In genomic region chr2:30930846-30931245, GRCm38 (mm10) we compare ENCODE assay signal across 4 mouse cellular contexts. TPM values are rescaled to one million over a fixed set of nuclear protein-coding genes. Genes with fewer than 3 reads are reported as not detected.
A peak's percentile ranks its signal among the peaks of the same experiment; 100 is the strongest.
DNase-seq lines count a peak whose midpoint lies in the region; TF ChIP-seq lines count a peak whose summit lies in the region.
"Not testable (repeated sequence)": the region's sequence is repeated elsewhere in the genome, so short reads cannot be mapped to it uniquely, and the experiment has no call there.
"Had no signal": no experiment of that assay in that cellular context is flagged by ENCODE, and none has a peak within 500 bp of the region (broad histone marks: within the 10 kb centered on the region; RNA-seq: fewer than 3 reads in every experiment).

No protein-coding gene starts in this region.

- in situ Hi-C loops in CH12.LX (cut with MboI; ENCODE audit: low pct_ligation_motif_present, low pct_unique_long_range_greater_than_20kb, low sequenced_read_pairs) = loop anchor here (5.0 to 10.0 kb wide), 3 partner anchors 39 to 496 kb away; no protein-coding TSS in a partner anchor

- not testable (repeated sequence) for DNase-seq in CH12.LX (ENCODE audit: extremely low read depth); MEL (ENCODE audit: low read depth, low spot score)

- not testable (repeated sequence) for H3K27ac ChIP-seq in CH12.LX (ENCODE audit: insufficient read depth, low read depth); MEL (ENCODE audit: control insufficient read depth, low read depth, low read length)

- H3K9me3 ChIP-seq in CH12.LX (replicated peaks; ENCODE audit: low read length); MEL (replicated peaks; ENCODE audit: insufficient read depth, low read length): not testable (repeated sequence)

- not testable (repeated sequence) for H3K4me2 ChIP-seq in CH12.LX (ENCODE audit: insufficient read depth, low read depth, poor library complexity, severe bottlenecking)

- not testable (repeated sequence) for TF ChIP-seq RAD21 in CH12.LX (IDR thresholded peaks at IDR 0.05; ENCODE audit: low read depth, low read length); MEL (IDR thresholded peaks at IDR 0.05; ENCODE audit: low read depth, low read length)

- not testable (repeated sequence) for H3K9ac ChIP-seq in CH12.LX (ENCODE audit: insufficient read depth, low read depth); MEL (ENCODE audit: control insufficient read depth, low read depth, low read length, poor library complexity, severe bottlenecking)

- dilution Hi-C loops in CH12.LX (cut with MboI; ENCODE audit: extremely low pct_ligation_motif_present, extremely low pct_unique_long_range_greater_than_20kb, low sequenced_read_pairs) = not testable (repeated sequence)

- not testable (repeated sequence) for H3K4me3 ChIP-seq in CH12.LX (replicated peaks in 1 of 3; ENCODE audit: low read depth in 2 of 3, low read length in 2 of 3, poor library complexity in 1 of 3); MEL (ENCODE audit: control insufficient read depth in 1 of 2, insufficient read depth in 1 of 2, low read depth in 2 of 2, low read length in 2 of 2)

- H3K4me1 ChIP-seq in CH12.LX (ENCODE audit: control insufficient read depth in 1 of 2, insufficient read depth in 2 of 2) (peaks cover 26 to 41% of the 10 kb centered on the region in 2 experiments), MEL (ENCODE audit: control insufficient read depth in 1 of 2, insufficient read depth in 2 of 2, low read length in 2 of 2) (peaks cover 0 to 12% of the 10 kb centered on the region in 2 experiments; a peak in 3 of 4 replicates)

- TF ChIP-seq CTCF in CH12.LX (conservative IDR thresholded peaks at IDR 0.05 in 1 of 2, IDR thresholded peaks at IDR 0.05 in 1 of 2; ENCODE audit: low read depth in 2 of 2, low read length in 2 of 2); MEL (IDR thresholded peaks at IDR 0.05 in 2 of 3, conservative IDR thresholded peaks at IDR 0.05 in 1 of 3; ENCODE audit: control insufficient read depth in 1 of 3, insufficient read depth in 1 of 3, low read depth in 2 of 3, low read length in 3 of 3, poor library complexity in 1 of 3, severe bottlenecking in 1 of 3): not testable (repeated sequence)

- not testable (repeated sequence) for H3K36me3 ChIP-seq in CH12.LX (replicated peaks in 1 of 2; ENCODE audit: control insufficient read depth in 1 of 2, insufficient read depth in 1 of 2, low read length in 1 of 2); MEL (ENCODE audit: control insufficient read depth in 1 of 2, insufficient read depth in 2 of 2, low read length in 2 of 2)

- H3K79me2 ChIP-seq in CH12.LX (replicated peaks; ENCODE audit: control insufficient read depth, extremely low read depth, insufficient read depth, poor library complexity, severe bottlenecking); MEL (ENCODE audit: control insufficient read depth, insufficient read depth, low read length, poor library complexity): not testable (repeated sequence)

- TF ChIP-seq EP300 in CH12.LX (IDR thresholded peaks at IDR 0.05; ENCODE audit: low read length); MEL (IDR thresholded peaks at IDR 0.05; ENCODE audit: low read depth in 1 of 2, low read length in 2 of 2): not testable (repeated sequence)

- TF ChIP-seq POLR2A in CH12.LX (IDR thresholded peaks at IDR 0.05; ENCODE audit: low read depth, low read length); MEL (IDR thresholded peaks at IDR 0.05; ENCODE audit: control insufficient read depth in 1 of 2, insufficient read depth in 1 of 2, low read depth in 1 of 2, low read length in 2 of 2, poor library complexity in 1 of 2): not testable (repeated sequence)

- H3K27me3 ChIP-seq in CH12.LX (replicated peaks); MEL (ENCODE audit: control insufficient read depth in 1 of 2, insufficient read depth in 2 of 2, low read length in 2 of 2): not testable (repeated sequence)

TF ChIP-seq in CH12.LX, 34 proteins besides CTCF, POLR2A, EP300 and RAD21:
- TF ChIP-seq TBP (conservative IDR thresholded peaks at IDR 0.05; ENCODE audit: low read depth, low read length) = peak; percentile 58; the same call in 1 of the 2 replicates

TF ChIP-seq in MEL, 35 proteins besides CTCF, POLR2A, EP300 and RAD21:
- peak; percentile 91 for TF ChIP-seq TBP (IDR thresholded peaks at IDR 0.05; ENCODE audit: low read depth, low read length)
TF ChIP-seq in MEL: peak in this region for 1; not testable (repeated sequence) for 34.

RNA-seq across cellular contexts. Expression of gene Ptges, which starts 1.2 kb away (rescaled TPM):
- total RNA-seq in CH12.LX (2012; rRNA removed) (0.04 and 0.38 TPM in 2 replicates), CH12.LX (2014; rRNA removed) (not detected in 2 replicates), MEL (2012; rRNA removed) (not detected in 2 replicates)
- polyA plus RNA-seq in CH12.LX (2012; ENCODE audit: insufficient read length, low read depth) (0.09 TPM in 1 of 2 replicates, not detected in the other), MEL (2012; ENCODE audit: insufficient read depth in 1 of 2, insufficient read length in 2 of 2, low read depth in 1 of 2, low replicate concordance in 2 of 2, missing spikeins in 1 of 2) (not detected)
- polyA plus RNA-seq: CD4-positive, CD25-positive, alpha-beta regulatory T cell, adult 4 months; G1E had no signal

RNA-seq across cellular contexts. Expression of gene Tor1b, which starts 21.9 kb away (rescaled TPM):
- total RNA-seq in CH12.LX (2012; rRNA removed) (25.3 and 31.8 TPM in 2 replicates), CH12.LX (2014; rRNA removed) (30.1 and 31.1 TPM in 2 replicates), MEL (2012; rRNA removed) (26.1 and 36.9 TPM in 2 replicates)
- polyA plus RNA-seq in CH12.LX (2012; ENCODE audit: insufficient read length, low read depth) (19.5 and 23.1 TPM in 2 replicates), MEL (2012; ENCODE audit: insufficient read depth in 1 of 2, insufficient read length in 2 of 2, low read depth in 1 of 2, low replicate concordance in 2 of 2, missing spikeins in 1 of 2) (10 to 100 TPM; 33.0 to 55.6 TPM)

RNA-seq across cellular contexts. Expression of gene Tor1a, which starts 36.9 kb away (rescaled TPM):
- total RNA-seq in CH12.LX (2012; rRNA removed) (44.9 and 49.5 TPM in 2 replicates), CH12.LX (2014; rRNA removed) (58.2 and 69.6 TPM in 2 replicates), MEL (2012; rRNA removed) (45.8 and 55.6 TPM in 2 replicates)
- polyA plus RNA-seq in CH12.LX (2012; ENCODE audit: insufficient read length, low read depth) (35.0 and 45.6 TPM in 2 replicates), MEL (2012; ENCODE audit: insufficient read depth in 1 of 2, insufficient read length in 2 of 2, low read depth in 1 of 2, low replicate concordance in 2 of 2, missing spikeins in 1 of 2) (10 to 100 TPM in 1 of 2 experiments, not detected in 1; 60.1 TPM)

RNA-seq across cellular contexts. Expression of gene BC005624, which starts 51.2 kb away (rescaled TPM):
- total RNA-seq in CH12.LX (2012; rRNA removed) = 43.2 and 49.0 TPM in 2 replicates
- total RNA-seq in CH12.LX (2014; rRNA removed) = 40.5 and 43.4 TPM in 2 replicates
- 68.1 and 94.0 TPM in 2 replicates for polyA plus RNA-seq in CH12.LX (2012; ENCODE audit: insufficient read length, low read depth)
- 36.8 and 39.6 TPM in 2 replicates for total RNA-seq in MEL (2012; rRNA removed)
- polyA plus RNA-seq in MEL (2012; ENCODE audit: insufficient read depth in 1 of 2, insufficient read length in 2 of 2, low read depth in 1 of 2, low replicate concordance in 2 of 2, missing spikeins in 1 of 2) = 10 to 100 TPM in 1 of 2 experiments, not detected in 1; 63.0 TPM

RNA-seq across cellular contexts. Expression of gene Usp20, which starts 51.2 kb away (rescaled TPM):
- total RNA-seq in CH12.LX (2012; rRNA removed) (10.1 and 13.8 TPM in 2 replicates), CH12.LX (2014; rRNA removed) (2.5 and 3.4 TPM in 2 replicates), MEL (2012; rRNA removed) (7.0 and 9.4 TPM in 2 replicates)
- polyA plus RNA-seq in CH12.LX (2012; ENCODE audit: insufficient read length, low read depth) (11.0 and 12.0 TPM in 2 replicates), MEL (2012; ENCODE audit: insufficient read depth in 1 of 2, insufficient read length in 2 of 2, low read depth in 1 of 2, low replicate concordance in 2 of 2, missing spikeins in 1 of 2) (10 to 100 TPM in 1 of 2 experiments, not detected in 1; 10.8 TPM)
